Mouse (Mus musculus): ENCODE measurements around the gene Qser1. TPM values are rescaled to one million over a fixed set of nuclear protein-coding genes. Genes with fewer than 3 reads are reported as not detected.
"Not testable (repeated sequence)": the region's sequence is repeated elsewhere in the genome, so short reads cannot be mapped to it uniquely, and the experiment has no call there.

The Qser1 gene
- total RNA-seq (2021), result 10 to 100 TPM; 27.6 to 28.5 TPM
- long read RNA-seq, experiment 1, full-length matches to known transcripts, result 1 of 3 reads
- long read RNA-seq, experiment 1, partial matches to known transcripts, result 1 of 3 reads
- long read RNA-seq, experiment 1, other reads (novel, unspliced or antisense), result 1 of 3 reads
- long read RNA-seq, experiment 2, partial matches to known transcripts, result 3 of 6 reads
- long read RNA-seq, experiment 2, other reads (novel, unspliced or antisense), result 3 of 6 reads

DNA sequence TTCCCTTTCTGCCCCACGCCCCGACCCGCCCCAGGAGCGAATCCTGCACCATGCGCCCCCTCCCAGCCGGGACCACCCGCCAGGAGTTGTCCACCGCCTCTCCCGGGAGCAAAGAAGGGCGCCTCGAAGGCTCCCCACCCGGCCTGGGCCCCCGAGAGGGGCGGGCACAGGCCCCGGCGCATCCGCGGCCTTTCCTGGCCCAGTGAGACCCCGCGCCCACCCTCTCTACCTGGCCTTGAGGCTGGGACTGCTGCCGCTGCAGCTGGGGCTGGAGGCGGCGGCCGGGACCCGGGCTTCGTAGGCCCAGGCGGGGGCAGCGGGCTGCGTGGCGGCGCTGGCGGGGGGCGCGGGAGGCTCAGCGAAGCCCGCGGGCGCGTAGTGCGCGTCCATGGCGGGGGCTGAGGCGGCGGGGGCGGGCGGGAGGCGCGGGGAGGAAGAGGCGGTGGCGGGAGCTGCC is at the start of gene Qser1:
Gene Qser1 (minus strand): TSS at position 390 of the 457 bp plus-strand sequence.
- no peak for DNase-seq (ENCODE audit: low spot score in 2 of 2)

DNA sequence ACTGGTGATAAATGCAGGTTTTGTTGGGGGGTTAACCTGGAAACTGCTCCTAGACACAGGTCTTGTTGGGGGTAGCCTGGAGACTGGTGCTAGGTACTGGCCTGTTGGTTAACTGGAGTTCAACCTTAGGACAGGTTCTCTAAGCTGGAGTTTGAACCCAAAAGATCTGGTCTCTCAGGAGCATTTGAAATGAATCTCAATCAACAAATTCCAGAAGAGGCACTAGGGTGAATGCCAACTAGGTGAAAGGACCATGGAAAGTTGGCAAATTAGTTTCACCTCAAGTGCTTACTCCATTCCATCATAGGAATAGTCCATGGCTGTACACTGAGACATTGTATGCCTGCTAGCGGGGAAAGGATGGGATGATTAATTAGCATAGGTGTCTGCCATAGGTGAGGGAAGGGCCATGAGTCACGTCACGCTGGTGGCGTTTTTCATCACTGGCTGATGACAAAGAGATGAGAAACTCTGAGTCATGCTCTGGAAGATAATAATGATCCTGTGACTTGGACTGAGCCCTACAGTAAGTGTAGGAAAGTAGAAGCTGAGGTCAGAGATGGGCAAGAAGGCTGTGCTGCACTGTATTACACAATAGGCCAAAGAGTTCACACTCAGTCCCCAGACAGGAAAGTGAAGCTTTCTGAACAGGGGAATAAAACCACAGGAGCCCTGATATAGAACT is 47.8 kb upstream of the Qser1 start:
- no peak for DNase-seq (ENCODE audit: low spot score in 2 of 2)

DNA sequence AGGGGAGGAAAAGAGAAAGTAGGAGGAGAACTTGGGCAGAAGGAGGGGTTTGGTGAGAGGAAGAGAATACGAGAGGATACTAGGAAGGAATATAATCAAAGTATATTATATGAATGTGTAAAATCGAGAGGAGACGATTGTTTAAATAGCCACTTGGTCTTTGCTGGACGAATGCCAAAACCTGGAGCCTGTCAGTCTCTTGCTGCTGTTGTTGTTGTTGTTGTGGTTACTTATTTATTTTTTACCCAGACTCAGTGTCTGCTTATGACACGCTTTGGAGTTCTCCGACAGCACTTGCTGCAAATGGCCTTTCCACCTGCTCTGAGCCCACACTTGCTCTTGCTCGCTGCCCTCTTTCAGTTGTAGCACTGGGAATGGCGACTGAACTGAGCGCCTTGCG is 43.9 kb upstream of the Qser1 start:
- no peak for DNase-seq (ENCODE audit: low spot score in 2 of 2)

DNA sequence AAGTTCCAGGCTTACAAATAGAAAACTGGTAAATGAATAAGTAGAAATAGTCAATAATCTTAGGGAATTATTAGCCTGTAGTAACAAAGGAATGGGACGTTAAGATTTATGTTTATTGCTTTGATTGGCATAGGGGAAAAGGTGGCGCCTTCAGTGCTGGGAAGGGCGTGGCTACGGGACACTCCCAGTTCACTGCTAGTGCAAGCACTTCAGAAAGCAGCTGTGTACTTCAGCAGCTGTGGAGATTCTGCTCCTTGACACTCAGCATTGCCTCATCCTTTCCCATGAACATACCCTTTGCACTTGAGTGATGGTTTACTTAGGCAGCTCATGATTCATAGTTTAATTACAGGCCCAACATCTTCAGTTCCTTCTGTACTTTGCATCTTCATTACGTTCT is 42.5 kb upstream of the Qser1 start:
- no peak for DNase-seq (ENCODE audit: low spot score in 2 of 2)

DNA sequence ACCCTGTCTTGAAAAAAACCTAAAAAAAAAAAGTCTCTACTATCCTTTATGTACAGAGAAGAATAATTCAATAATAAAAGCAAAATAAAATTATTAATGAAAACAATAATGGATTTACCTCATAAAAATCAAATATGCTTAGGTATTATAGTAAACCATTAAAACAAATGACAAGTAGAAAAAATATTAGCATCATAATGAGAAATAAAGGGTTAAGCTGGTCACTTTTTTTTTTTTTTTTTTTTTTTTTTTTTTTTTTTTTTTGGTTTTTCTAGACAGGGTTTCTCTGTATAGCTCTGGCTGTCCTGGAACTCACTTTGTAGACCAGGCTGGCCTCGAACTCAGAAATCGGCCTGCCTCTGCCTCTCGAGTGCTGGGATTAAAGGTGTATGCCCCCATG is 41.5 kb upstream of the Qser1 start:
- DNase-seq (ENCODE audit: low spot score in 2 of 2), result not testable (repeated sequence)

DNA sequence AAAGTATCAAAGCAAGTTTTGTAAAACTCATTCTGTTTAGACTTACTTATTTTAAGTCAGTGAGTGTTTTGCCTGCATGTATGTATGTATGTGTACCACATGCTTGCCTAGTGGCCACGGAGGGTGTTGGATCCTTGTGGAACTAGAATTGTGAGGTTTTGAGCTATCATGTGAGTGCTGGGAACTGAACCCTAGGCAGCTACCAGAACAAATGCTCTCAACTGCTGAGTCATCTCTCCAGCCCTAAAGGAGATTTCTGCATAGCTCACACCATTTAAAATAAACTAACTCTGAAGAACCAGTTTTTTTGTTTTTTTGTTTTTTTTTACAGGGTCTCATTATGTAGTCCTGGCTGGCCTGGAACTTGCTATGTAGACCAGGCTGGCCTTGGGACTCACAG is 39.7 kb upstream of the Qser1 start:
- DNase-seq (ENCODE audit: low spot score in 2 of 2), result no peak

DNA sequence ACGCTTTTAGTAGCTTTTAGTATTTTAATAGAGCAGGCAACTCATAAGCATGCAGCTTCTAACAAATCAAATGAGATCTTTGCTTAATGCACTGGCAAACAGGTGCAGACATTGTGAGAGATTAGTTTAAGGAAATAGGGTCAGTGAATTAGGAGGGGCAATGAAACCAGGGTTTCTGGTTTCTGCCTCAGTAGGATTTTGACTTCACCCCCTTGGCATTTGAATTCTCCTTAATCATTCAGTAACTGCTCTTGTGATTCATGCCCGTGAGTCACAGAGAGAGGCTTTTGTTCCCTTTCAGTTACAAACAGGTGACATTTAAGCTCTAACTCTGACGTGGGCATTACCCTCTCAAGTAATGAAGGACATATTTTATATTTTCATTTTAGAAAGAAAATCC is 39.2 kb upstream of the Qser1 start:
- no peak for DNase-seq (ENCODE audit: low spot score in 2 of 2)

DNA sequence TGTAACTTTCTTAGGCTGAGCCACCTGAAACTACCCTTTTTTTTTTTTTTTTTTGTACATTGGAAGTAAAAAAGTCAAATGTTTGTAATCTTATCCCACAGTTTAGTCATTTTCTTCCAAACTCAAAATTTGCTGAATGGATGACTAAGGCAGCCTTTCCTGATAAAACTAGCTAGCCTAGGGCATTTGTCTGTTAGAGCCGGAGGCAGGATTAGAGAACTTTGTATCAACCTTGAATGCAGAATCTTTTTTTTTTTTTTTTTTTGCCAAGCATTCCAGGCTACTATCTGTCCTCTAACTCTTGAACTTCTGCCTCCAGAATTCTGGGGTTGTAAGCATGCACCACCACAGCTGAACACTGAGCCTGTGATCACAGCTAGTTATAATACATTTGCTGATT is 38.3 kb upstream of the Qser1 start:
- DNase-seq (ENCODE audit: low spot score in 2 of 2), result no peak

DNA sequence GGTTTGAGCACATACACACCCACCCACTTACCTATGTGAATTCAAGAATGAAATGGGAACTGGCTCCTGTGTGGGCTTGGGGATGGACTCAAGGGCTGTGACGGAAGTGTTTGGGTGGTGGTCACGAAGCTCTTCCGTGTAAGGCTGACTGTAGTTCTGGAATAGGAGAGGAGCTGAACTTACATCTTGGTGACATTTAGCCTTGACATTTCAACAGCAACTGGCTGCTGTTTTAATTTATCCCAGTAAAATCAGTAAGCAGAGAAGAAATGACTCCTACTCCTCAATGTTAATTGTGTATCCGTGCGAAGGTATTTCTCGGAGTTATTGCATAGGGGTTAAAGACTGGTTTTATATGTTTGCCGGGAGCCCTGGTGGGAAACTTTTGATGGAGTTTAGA is 36.0 kb upstream of the Qser1 start:
- no peak for DNase-seq (ENCODE audit: low spot score in 2 of 2)

DNA sequence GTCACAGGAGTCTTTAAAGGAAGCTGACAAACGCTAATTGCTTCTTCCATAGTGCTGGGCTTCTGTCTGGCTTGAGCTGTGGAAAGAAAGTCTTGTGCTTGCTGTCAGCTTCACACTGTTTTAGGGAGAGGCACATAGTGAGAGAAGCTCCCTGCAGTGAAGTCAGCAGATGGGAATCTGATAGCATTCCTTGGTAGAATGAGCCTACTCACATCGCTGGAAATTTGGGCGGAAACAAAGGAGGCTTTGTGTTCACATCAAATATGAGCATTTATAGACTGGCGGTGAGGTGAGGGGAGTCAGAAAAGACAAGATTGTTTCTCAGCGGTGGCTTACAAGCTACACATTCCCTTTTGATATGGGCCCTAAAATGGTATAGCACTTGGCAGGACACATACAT is 35.1 kb upstream of the Qser1 start:
- no peak for DNase-seq (ENCODE audit: low spot score in 2 of 2)

DNA sequence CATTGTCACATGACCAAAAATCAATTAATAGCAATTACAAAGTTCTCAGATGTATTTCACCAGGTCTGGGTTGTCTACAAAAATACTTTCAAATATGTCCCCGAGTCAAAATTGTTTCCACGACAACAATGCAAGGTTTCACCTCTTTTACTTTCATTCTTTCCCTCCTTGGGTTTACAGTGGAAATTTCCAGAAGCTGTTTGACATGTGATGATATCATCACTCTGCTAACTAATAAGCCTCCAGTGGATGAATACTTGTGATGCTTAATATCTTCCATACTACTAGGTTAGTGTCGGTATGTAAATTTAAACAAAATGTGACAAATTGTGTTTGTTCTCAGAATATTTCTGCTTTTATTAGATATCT is 33.4 kb upstream of the Qser1 start:
- DNase-seq (ENCODE audit: low spot score in 2 of 2), result no peak

DNA sequence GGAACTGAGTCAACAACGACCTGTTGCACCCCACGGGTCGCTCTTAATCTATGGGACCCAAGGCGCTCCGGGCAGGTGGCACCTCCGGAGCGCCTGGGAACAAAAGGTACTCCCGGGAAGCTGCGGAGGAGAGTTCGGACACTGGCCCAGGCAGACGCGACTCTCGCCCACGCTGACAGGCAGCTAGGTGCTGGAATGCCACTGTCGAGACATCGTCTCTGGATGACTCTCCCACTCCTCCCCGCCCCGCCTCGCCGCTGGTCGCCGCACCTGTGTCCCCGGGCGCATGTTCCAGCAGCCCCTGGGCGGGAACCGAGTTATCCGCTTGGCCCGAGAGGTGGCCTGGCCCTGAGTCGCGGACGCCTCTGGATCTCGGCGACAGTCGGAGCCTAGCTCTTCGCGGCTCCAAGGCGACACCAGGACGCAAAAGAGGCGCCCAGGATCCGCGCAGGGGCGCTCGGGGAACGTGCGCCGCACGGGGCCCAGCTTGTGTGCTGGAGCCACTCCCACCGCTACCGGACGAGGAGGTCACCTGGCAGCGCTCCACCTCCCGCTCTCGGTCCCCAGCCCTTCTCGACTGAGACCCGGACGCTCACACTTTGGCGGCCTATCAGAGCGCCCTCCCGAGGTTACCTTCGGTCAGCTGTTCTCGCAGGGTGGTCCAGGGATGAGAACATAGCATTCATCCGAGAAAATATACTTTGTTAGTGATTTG is 32.9 kb upstream of the Qser1 start, which contains the start of gene Prrg4:
Gene Prrg4 (minus strand): TSS at position 601 of the 715 bp plus-strand sequence.
- DNase-seq (ENCODE audit: low spot score in 2 of 2), result peak; percentile 30 to 52

DNA sequence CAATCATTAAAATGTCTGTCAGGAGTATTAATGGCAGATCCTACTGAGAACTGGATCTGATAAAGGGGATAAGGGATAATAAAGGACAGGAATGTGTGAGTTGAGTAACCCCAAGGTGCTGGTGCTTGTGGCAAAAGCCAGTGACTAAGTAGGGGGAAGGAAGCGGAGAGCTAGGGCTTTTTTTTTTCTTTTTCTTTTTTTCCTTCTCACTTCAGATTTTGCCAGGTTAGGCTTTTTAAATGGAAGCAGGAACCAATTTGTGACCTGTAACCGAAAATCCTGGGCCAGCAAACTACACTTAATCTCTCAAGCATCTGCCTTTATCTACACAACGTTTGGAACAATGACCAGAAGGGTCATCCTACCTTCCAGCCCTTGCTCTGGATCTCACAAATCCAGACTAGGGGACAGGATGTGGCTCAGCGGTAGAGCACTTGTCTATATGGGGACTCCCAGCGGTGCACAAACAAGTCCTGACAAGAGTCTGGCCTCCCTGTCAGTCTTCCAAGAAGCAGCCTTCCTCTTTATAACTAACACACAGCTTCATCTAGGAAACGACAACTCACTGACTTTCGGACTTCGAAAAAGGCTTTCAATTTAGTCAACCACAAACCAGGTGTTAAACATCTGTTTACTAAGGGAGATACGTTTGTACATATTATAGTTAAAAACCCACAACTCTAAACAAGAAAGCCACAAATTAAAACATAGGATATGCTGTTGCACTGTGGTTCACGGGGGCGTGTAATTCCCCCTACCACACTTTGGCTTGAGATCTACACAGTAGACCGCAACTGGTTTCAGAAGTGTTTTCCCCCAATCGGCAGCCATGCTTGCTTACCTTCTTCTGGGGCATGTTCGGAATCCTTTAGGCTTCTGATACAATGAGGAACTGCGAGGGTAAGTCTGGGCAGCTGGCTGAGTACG is 31.9 kb upstream of the Qser1 start:
- no peak for DNase-seq (ENCODE audit: low spot score in 2 of 2)

DNA sequence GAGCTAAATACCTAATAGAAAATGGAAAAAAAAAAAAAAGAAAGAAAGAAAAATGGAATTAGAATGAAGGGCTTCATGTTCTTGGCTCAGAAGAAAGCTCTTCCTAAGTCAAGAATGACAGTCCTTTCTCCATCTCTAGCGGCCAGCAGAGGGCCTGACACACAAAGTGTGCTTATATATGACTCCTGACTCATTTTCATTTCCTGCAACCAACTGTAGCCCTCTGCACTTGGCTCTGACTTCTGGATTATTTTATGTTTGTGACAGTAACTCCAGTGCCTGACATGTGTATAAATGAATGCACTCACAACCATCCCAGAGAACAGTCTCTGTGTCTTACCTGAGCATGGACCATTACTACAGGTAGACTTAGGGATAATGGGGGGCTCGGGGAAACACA is 31.1 kb upstream of the Qser1 start:
- no peak for DNase-seq (ENCODE audit: low spot score in 2 of 2)

DNA sequence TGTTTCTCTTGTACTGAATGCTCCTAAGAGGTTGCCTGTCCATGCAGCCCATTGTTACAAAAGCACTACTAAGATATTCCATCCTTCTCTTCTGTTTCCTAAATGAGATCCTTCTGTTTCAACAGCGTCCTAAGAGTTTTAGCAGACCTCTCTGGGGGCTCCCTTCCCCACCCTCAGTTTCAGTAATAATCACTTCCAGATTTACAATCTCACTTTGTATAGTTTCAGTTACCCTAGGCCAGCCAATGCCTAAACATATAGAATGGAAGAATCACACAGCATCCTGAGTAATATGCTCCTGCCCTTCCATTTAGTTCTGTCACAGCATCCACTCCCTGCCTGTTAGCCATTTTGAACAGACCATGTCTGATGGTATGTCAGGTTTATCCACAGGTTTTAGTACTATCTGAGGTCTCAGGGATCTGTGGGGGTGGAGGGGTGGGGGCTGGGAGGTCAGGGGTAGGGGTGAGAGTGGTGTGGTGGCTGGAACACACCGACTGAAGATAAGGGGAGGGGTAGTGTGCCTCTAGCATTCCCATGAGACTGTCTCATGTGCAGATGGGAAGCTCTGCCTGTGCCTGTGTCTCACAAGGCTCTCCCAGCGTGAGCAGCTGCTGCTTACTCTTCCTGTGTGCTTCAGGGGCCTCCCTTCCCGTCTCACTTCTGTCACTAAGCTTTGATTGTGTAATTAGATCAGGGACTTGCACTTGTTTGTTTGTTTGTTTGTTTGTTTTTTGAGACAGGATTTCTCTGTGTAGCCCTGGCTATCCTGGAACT is 30.3 kb upstream of the Qser1 start:
- no peak for DNase-seq (ENCODE audit: low spot score in 2 of 2)

DNA sequence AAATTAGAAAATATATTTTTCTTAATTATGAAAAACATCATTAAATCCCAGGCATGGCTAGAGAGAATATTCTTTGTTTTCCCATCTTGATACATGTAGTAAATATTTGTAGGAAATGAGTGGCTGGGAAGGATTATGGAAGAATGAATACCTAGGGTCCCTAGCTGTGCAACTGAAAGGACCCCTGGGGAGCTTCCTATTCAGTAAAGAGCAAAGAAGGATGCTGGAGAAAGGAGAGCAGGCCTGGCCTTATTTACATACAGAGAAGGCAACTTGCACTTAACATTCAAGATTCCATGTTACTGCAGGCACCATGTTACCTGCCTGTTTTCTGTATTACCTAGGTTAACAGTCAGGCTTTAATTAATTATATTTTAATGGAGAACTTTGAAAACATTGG is 26.0 kb upstream of the Qser1 start:
- DNase-seq (ENCODE audit: low spot score in 2 of 2), result no peak

DNA sequence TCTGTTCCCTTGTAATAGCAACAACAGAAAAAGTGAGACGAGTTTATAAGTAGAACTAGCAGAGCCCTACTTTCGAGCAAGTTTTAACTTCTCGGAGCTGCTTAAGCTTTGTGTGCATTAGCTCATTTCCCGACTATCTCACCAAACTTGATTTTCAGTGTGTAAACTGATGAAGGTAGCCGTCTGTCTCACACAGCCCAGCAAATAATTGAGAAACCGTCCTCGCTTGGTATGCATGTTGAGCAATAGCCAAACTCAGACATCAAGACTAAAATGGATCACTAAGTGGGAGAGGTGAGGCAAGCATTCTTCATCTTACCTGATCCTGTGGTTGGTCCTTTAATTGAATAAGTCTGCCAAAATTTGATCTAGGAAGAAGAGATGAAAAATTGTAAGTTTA is 25.2 kb upstream of the Qser1 start:
- no peak for DNase-seq (ENCODE audit: low spot score in 2 of 2)

DNA sequence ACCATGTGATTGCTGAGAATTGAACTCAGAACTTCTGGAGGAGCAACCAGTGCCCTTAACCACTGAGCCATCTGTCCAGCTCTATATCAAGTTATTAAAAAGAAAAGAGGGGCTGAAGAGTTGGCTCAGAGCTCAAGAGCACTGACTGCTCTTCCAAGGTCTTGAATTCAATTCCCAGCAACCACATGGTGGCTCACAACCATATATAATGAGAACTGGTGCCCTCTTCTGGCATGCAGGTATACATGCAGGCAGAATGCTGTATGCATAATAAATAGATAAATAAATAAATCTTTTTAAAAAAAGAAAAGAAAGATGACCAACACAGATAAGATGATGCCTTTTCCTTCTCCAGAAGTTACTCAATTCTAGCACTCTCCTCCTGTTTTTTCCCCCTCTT is 24.4 kb upstream of the Qser1 start:
- no peak for DNase-seq (ENCODE audit: low spot score in 2 of 2)

DNA sequence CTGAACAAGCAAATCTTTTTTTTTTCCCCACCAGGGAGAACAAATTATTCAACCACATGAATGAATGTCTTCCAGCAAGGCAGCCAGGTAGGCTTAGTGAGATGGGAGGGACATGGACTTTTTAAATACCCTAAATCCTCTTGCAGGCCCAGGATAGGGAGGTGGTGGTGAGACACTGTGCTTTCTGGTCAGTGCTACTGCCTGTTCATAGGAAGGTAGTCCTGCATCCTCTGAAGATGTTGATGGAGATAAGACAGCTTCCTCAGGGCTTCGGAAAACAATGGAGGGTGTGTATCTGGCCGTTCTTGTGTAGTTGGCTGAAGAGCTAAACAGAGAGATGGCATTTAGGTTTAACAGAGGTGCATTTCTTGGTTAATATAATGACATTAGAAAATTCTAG is 15.9 kb upstream of the Qser1 start:
- no peak for DNase-seq (ENCODE audit: low spot score in 2 of 2)

DNA sequence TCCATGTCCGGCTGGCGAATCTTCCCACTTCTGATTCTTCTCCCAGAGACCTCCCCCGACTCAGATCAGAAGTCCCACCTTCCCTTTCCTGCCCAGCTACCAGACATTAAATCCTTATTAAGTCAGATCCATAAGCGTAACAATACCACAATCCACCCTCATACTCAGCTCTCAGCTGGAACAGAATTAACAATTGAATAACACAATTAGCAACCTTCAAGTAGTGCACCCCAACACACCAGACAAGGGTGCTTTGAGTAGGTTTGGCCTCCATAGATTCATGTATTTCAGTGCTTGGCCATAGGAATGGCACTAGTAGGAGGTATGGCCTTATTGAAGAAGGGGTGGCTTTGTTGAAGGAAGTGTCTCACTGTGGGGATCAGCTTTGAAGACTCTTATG is 9.6 kb upstream of the Qser1 start:
- no peak for DNase-seq (ENCODE audit: low spot score in 2 of 2)

DNA sequence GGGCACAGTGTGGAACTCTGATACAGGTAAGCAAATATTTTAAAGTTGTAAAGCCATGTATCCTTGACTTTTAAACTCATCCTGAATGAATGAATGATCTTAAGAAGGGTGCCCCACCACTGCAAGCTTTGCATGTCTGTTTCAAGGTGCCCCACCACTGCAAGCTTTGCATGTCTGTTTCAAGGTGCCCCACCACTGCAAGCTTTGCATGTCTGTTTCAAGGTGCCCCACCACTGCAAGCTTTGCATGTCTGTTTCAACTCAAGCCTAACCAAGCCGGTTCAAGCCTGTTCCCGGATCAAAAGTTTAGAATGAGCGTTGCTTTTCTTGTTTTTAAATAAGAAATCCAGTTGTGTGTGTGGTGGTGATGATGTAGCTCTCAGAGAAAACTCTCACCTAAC is 2.2 kb upstream of the Qser1 start:
- DNase-seq (ENCODE audit: low spot score in 2 of 2), result not testable (repeated sequence)
